Mouse (Mus musculus) heart, adult 2 months (tissue): Measurements from ENCODE around the gene Chd9. TPM values are rescaled to one million over a fixed set of nuclear protein-coding genes. Genes with fewer than 3 reads are reported as not detected.
A peak's percentile ranks its signal among the peaks of the same experiment; 100 is the strongest.

Experiments used
- DNase-seq, 2 experiments: peaks; one replicate each; pipeline ENCODE4 v3.0.0; 2021
- H3K27ac ChIP-seq: fragments of 200-600 bp; 2 replicates; pipeline ENCODE4 v1.8.1; 2022
- H3K27me3 ChIP-seq: fragments of 200-500 bp; 2 replicates; pipeline ENCODE4 v1.6.1; 2012; ENCODE audit warnings: mild to moderate bottlenecking, low read length, inconsistent platforms, mixed read lengths; ENCODE audit not compliant: control insufficient read depth, insufficient read depth
- H3K36me3 ChIP-seq: fragments of 200-500 bp; 2 replicates; pipeline ENCODE4 v1.6.1; 2012; ENCODE audit warnings: low read length, inconsistent platforms; ENCODE audit not compliant: control insufficient read depth, insufficient read depth
- H3K4me1 ChIP-seq: fragments of 200-500 bp; 2 replicates; pipeline ENCODE4 v1.6.1; 2011; ENCODE audit warnings: low read length; ENCODE audit not compliant: control insufficient read depth, insufficient read depth
- H3K4me3 ChIP-seq: fragments of 200-600 bp; 2 replicates; pipeline ENCODE4 v1.8.1; 2022
- H3K79me2 ChIP-seq: fragments of 200-500 bp; replicated peaks from 2 replicates; pipeline ENCODE4 v1.6.1; 2012; ENCODE audit warnings: mild to moderate bottlenecking, inconsistent platforms, low read length, moderate library complexity, mixed read lengths; ENCODE audit not compliant: control insufficient read depth, insufficient read depth
- H3K9ac ChIP-seq: fragments of 200-500 bp; 2 replicates; pipeline ENCODE4 v1.6.1; 2012; ENCODE audit warnings: low read depth, mild to moderate bottlenecking, control low read depth, inconsistent platforms, low read length, mixed read lengths
- CTCF ChIP-seq: fragments of 200-600 bp; IDR thresholded peaks from 2 replicates; pipeline ENCODE4 v1.8.1; 2022; ENCODE audit warnings: antibody characterized with exemption, mild to moderate bottlenecking, moderate library complexity
- EP300 ChIP-seq: fragments of 200-500 bp; IDR thresholded peaks from 2 replicates; pipeline ENCODE4 v1.6.1; 2011; ENCODE audit warnings: low read depth, low read length, control low read depth; ENCODE audit not compliant: insufficient read depth
- POLR2A ChIP-seq: fragments of 200-500 bp; IDR thresholded peaks from 2 replicates; pipeline ENCODE4 v1.6.1; 2011; ENCODE audit warnings: mild to moderate bottlenecking, low read depth, low read length, control low read depth; ENCODE audit not compliant: insufficient read depth
- WGBS: fragments of 180-500 bp; shearing (Covaris S2); methylation state at CpG from one replicate; pipeline ENCODE4 v1.1.7; 2018; 5-methylcytosine and 5-hydroxymethylcytosine counted together
- intact Hi-C: fragments of 180-260 bp; cut with DNase I; formaldehyde crosslinking; loops from one replicate; pipeline ENCODE4 v1.15.1; 2025
- polyA plus RNA-seq: library from polyadenylated mRNA; depleted of rRNA; stranded (reverse); fragments of >200 nt; gene quantifications from 2 replicates; pipeline ENCODE4 v1.2.3, GENCODE M21; 2012
- total RNA-seq, 2 experiments: library from RNA; stranded (reverse); gene quantifications; 2 replicates each; pipeline ENCODE4 v1.2.3; 2021

The Chd9 gene
- total and polyA plus RNA-seq, 3 experiments: 43.5 to 54.6 (median 49.7) TPM

- Histone ChIP-seq H3K27me3 (no peaks in the 10 kb centered on the region), H3K36me3 (no peaks in the 10 kb centered on the region), H3K9ac (no peak overlapping the region), H3K27ac (no peak overlapping the region), H3K79me2 (peaks cover 2% of the 10 kb centered on the region; the same call in 1 of the 2 replicates), H3K4me1 (peaks cover 18% of the 10 kb centered on the region), H3K4me3 (no peak overlapping the region)
- TF ChIP-seq POLR2A: no peak
- 0 out of 2 replicates have a peak, but pooled peaks have one; percentile 26 for TF ChIP-seq EP300
- DNase-seq: peak in 1 of 2 experiments; percentile 42
- 37% methylated on average over 6 of the region's 6 CpGs for WGBS
- intact Hi-C loops: no loop called here
Measured at GRCm38 (mm10) chr8:90833628-90834320, 5.6 kb downstream of the Chd9 start.

DNA sequence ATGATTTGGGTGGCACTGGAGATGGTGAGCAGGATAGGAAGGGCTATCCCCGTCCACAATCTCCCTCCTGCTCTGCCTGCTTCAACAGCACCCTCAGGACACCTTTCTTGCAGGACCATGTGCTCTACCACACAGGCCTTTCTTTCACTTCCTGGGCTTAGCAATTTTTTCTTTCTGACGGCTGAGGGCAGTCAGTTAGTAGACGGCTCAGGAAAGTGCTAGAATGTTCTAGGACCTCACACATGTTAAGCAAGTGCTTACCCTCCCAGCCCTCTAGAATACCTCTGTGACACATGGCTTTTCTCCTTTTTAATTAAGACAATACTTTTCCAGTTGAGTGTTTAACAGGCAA is 6.1 kb downstream of the Chd9 start:
- intact Hi-C loops: no loop called here
- Histone ChIP-seq H3K27me3 (no peaks in the 10 kb centered on the region), H3K36me3 (no peaks in the 10 kb centered on the region), H3K79me2 (peaks cover 2% of the 10 kb centered on the region; the same call in 1 of the 2 replicates), H3K4me1 (peaks cover 18% of the 10 kb centered on the region), H3K9ac (no peak overlapping the region), H3K4me3 (no peak overlapping the region), H3K27ac (no peak overlapping the region)
- 72% methylated on average over 3 of the region's 3 CpGs for WGBS
- no peak for TF ChIP-seq EP300
- no peak for TF ChIP-seq POLR2A
- no peak for TF ChIP-seq CTCF
- DNase-seq: no peak

GRCm38 (mm10) chr8:90837440-90837839 is 9.3 kb downstream of the Chd9 start:
- 87% methylated on average over 6 of the region's 6 CpGs for WGBS
- TF ChIP-seq CTCF (no peak), POLR2A (no peak), EP300 (no peak)
- H3K79me2 ChIP-seq: peaks cover 2% of the 10 kb centered on the region; the same call in 1 of the 2 replicates
- intact Hi-C loops: no loop called here
- H3K4me3 ChIP-seq: no peak overlapping the region
- no peaks in the 10 kb centered on the region for H3K27me3 ChIP-seq
- peaks cover 28% of the 10 kb centered on the region for H3K4me1 ChIP-seq
- H3K36me3 ChIP-seq: no peaks in the 10 kb centered on the region; the same call in 1 of the 2 replicates
- H3K9ac ChIP-seq: no peak overlapping the region
- no peak for DNase-seq
- H3K27ac ChIP-seq: no peak overlapping the region

DNA sequence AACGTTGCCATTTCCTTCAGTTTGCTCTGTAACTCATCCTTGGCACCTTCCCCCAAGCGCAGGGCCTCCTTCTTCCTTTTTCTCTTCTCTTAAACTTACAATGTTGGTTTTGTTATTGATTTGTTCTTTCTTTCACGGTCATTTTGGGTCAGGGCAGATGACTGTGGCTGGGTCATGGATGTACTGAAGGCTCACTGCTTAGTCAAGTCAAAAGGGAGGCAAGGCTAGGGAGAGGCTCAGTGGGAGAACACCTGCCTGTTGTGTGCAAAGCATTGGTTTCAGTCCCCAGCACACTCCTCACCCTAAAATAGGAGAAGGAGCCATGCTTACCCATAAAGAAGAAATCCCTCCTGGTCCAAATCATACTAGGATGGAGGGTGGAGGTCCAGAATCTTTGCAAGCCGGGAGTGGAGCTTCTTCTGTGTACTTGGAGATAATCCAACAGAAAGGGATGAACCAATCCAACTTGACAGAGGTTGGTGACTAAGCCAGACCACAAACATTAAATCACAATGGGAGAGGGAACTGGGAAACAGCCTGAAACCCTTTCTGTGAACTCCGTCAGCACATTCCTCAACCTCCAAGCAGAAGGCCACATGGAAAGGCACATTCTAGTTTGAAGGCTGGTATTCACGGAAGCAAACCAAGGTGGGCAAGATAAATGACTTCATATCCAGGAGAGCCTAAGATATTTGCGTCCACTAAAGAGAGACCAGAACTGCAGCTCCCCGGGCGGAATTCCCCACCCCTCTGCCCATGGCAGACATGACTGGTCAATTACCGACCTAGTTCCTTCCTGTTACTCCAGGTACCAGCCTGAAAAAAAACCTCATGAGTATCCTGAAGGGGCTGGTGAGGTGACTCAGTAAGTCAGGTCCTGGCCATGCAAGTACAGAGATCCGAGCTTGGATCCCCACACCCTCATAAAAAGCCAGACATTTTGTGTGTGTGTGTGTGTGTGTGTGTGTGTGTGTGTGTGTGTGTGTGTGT is 11.9 kb downstream of the Chd9 start:
- 59% methylated on average over 11 of the region's 11 CpGs for WGBS
- TF ChIP-seq CTCF (no peak), EP300 (no peak), POLR2A (no peak)

GRCm38 (mm10) chr8:90841321-90841720 is 13.2 kb downstream of the Chd9 start:
- Histone ChIP-seq H3K27ac (peak overlapping the region; percentile 44), H3K27me3 (no peaks in the 10 kb centered on the region), H3K4me1 (peaks cover 23% of the 10 kb centered on the region), H3K9ac (no peak overlapping the region), H3K36me3 (no peaks in the 10 kb centered on the region; the same call in 1 of the 2 replicates), H3K4me3 (no peak overlapping the region), H3K79me2 (peaks cover 1% of the 10 kb centered on the region; the same call in 1 of the 2 replicates)
- WGBS: 34% methylated on average over 13 of the region's 13 CpGs
- DNase-seq: peak in 1 of 2 experiments; percentile 66
- TF ChIP-seq CTCF (no peak), POLR2A (peak; percentile 44; the same call in 1 of the 2 replicates), EP300 (peak; percentile 78)
- intact Hi-C loops: loop anchor here (1.0 to 5.0 kb wide), 4 partner anchors 13 to 44 kb away; partner anchors contain the start of gene Chd9

More for the DNA sequence above, 11.9 kb downstream of the Chd9 start:
- Histone ChIP-seq H3K27me3 (no peaks in the 10 kb centered on the region), H3K4me1 (peaks cover 23% of the 10 kb centered on the region), H3K4me3 (no peak overlapping the region), H3K79me2 (peaks cover 1% of the 10 kb centered on the region; the same call in 1 of the 2 replicates), H3K9ac (no peak overlapping the region), H3K36me3 (no peaks in the 10 kb centered on the region; the same call in 1 of the 2 replicates), H3K27ac (no peak overlapping the region; the same call in 1 of the 2 replicates)
- intact Hi-C loops: loop anchor here (5.0 kb wide), 1 partner anchor 43 kb away; no protein-coding TSS in a partner anchor
- DNase-seq: no peak
